Comparison of ENCODE assay signal across 19 mouse cellular contexts in genomic region chr7:101471968-101472480, GRCm38 (mm10). TPM values are rescaled to one million over a fixed set of nuclear protein-coding genes. Genes with fewer than 3 reads are reported as not detected.
DNase-seq lines count a peak whose midpoint lies in the region; ATAC-seq and TF ChIP-seq lines count a peak whose summit lies in the region.
"Had no signal": no experiment of that assay in that cellular context is flagged by ENCODE, and none has a peak within 500 bp of the region (broad histone marks: within the 10 kb centered on the region; RNA-seq: fewer than 3 reads in every experiment).

No protein-coding gene starts in this region.

- no peaks in the 10 kb centered on the region for H3K4me1 ChIP-seq in forebrain, postnatal 0 days (ENCODE audit: insufficient read depth)
- no peaks in the 10 kb centered on the region for H3K4me1 ChIP-seq in forebrain, embryonic 11.5 days (replicated peaks; ENCODE audit: control insufficient read depth, insufficient read depth, low read length)
- H3K4me1 ChIP-seq in heart, postnatal 0 days (ENCODE audit: control insufficient read depth, insufficient read depth) = peaks cover 37% of the 10 kb centered on the region
- no peaks in the 10 kb centered on the region; the same call in none of the 2 replicates for H3K4me1 ChIP-seq in midbrain, embryonic 10.5 days
- no peaks in the 10 kb centered on the region for H3K4me1 ChIP-seq in midbrain, postnatal 0 days (ENCODE audit: insufficient read depth, low read length)
- peaks cover 59% of the 10 kb centered on the region for H3K4me1 ChIP-seq in olfactory bulb, adult 2 months (ENCODE audit: control insufficient read depth, insufficient read depth, low read length)

- no peak overlapping the region for H3K4me3 ChIP-seq in forebrain, postnatal 0 days (ENCODE audit: low read depth, low read length)
- H3K4me3 ChIP-seq in forebrain, embryonic 11.5 days (ENCODE audit: low read depth, low read length) = no peak overlapping the region
- no peak overlapping the region for H3K4me3 ChIP-seq in heart, postnatal 0 days (ENCODE audit: low read depth, low read length)
- H3K4me3 ChIP-seq in midbrain, embryonic 10.5 days = no peak overlapping the region
- H3K4me3 ChIP-seq in midbrain, postnatal 0 days (ENCODE audit: low read depth, low read length) = no peak overlapping the region
- no peak overlapping the region for H3K4me3 ChIP-seq in olfactory bulb, adult 2 months (ENCODE audit: insufficient read depth, low read depth, low read length)
- H3K4me3 ChIP-seq: embryonic facial prominence, embryonic 12.5 days; intestine, embryonic 15.5 days; lung, embryonic 15.5 days had no signal

- no peak for TF ChIP-seq CTCF in forebrain, postnatal 0 days (IDR thresholded peaks at IDR 0.05; ENCODE audit: low read depth)
- no peak for TF ChIP-seq CTCF in heart, postnatal 0 days (IDR thresholded peaks at IDR 0.05; ENCODE audit: low read depth)
- TF ChIP-seq CTCF in midbrain, postnatal 0 days (IDR thresholded peaks at IDR 0.05) = no peak
- TF ChIP-seq CTCF in olfactory bulb, adult 2 months (IDR thresholded peaks at IDR 0.05; ENCODE audit: insufficient read depth, low read depth, low read length) = no peak

- H3K27me3 ChIP-seq in forebrain, postnatal 0 days (ENCODE audit: insufficient read depth, low read length) = no peaks in the 10 kb centered on the region
- no peaks in the 10 kb centered on the region for H3K27me3 ChIP-seq in forebrain, embryonic 11.5 days (ENCODE audit: control insufficient read depth, insufficient read depth, low read length)
- H3K27me3 ChIP-seq in heart, postnatal 0 days (ENCODE audit: control insufficient read depth, insufficient read depth, low read length) = no peaks in the 10 kb centered on the region
- no peaks in the 10 kb centered on the region for H3K27me3 ChIP-seq in midbrain, embryonic 10.5 days (ENCODE audit: low read depth, poor library complexity, severe bottlenecking)
- no peaks in the 10 kb centered on the region for H3K27me3 ChIP-seq in midbrain, postnatal 0 days (ENCODE audit: insufficient read depth, low read length)
- H3K27me3 ChIP-seq: embryonic facial prominence, embryonic 12.5 days; intestine, embryonic 15.5 days; lung, embryonic 15.5 days had no signal

- TF ChIP-seq POLR2A in olfactory bulb, adult 2 months (IDR thresholded peaks at IDR 0.05; ENCODE audit: insufficient read depth, low read depth, low read length) = no peak

- DNase-seq in forebrain, postnatal 0 days = no peak
- no peak for DNase-seq in forebrain, embryonic 11.5 days (ENCODE audit: low spot score)
- no peak for DNase-seq in heart, postnatal 0 days (ENCODE audit: low spot score)
- DNase-seq in heart, adult 9 months (ENCODE audit: low spot score in 2 of 2) = no peak
- DNase-seq in midbrain, embryonic 10.5 days (ENCODE audit: low spot score) = no peak
- no peak for DNase-seq in midbrain, postnatal 0 days (ENCODE audit: low spot score)
- DNase-seq in cerebellum, adult 9-10 months = no peak
- DNase-seq: adrenal gland, postnatal 25 days; cerebellum, postnatal 36 days; gastrocnemius, postnatal 10 days; left cerebral cortex, postnatal 4 days; right cerebral cortex, postnatal 25 days; thymus, postnatal 4 days had no signal

- ATAC-seq in forebrain, postnatal 0 days = peak; percentile 42; the same call in 1 of the 2 replicates
- no peak for ATAC-seq in forebrain, embryonic 11.5 days (replicated peaks; ENCODE audit: low FRiP score)
- no peak for ATAC-seq in heart, postnatal 0 days (ENCODE audit: insufficient read depth, low read depth)
- ATAC-seq in midbrain, postnatal 0 days (ENCODE audit: low FRiP score) = no peak
- ATAC-seq: activated CD4-positive, CD25-positive, alpha-beta regulatory T cell, adult 4 months had no signal

- no peak for TF ChIP-seq EP300 in heart, postnatal 0 days (IDR thresholded peaks at IDR 0.05; ENCODE audit: low read depth)

- no peaks in the 10 kb centered on the region for H3K9me3 ChIP-seq in forebrain, postnatal 0 days (ENCODE audit: low read length)
- H3K9me3 ChIP-seq in forebrain, embryonic 11.5 days (ENCODE audit: control insufficient read depth, low read length) = no peaks in the 10 kb centered on the region
- H3K9me3 ChIP-seq in heart, postnatal 0 days (replicated peaks; ENCODE audit: control insufficient read depth, low read length) = no peaks in the 10 kb centered on the region
- H3K9me3 ChIP-seq in midbrain, embryonic 10.5 days (replicated peaks) = no peaks in the 10 kb centered on the region
- H3K9me3 ChIP-seq in midbrain, postnatal 0 days (ENCODE audit: low read length) = no peaks in the 10 kb centered on the region
- H3K9me3 ChIP-seq: embryonic facial prominence, embryonic 12.5 days; intestine, embryonic 15.5 days; lung, embryonic 15.5 days had no signal

- H3K9ac ChIP-seq in forebrain, postnatal 0 days = no peak overlapping the region
- no peak overlapping the region for H3K9ac ChIP-seq in forebrain, embryonic 11.5 days (ENCODE audit: low read length)
- H3K9ac ChIP-seq in heart, postnatal 0 days (replicated peaks; ENCODE audit: low read depth, low read length) = no peak overlapping the region
- no peak overlapping the region for H3K9ac ChIP-seq in midbrain, postnatal 0 days (replicated peaks; ENCODE audit: low read length, poor library complexity, severe bottlenecking)
- H3K9ac ChIP-seq: embryonic facial prominence, embryonic 12.5 days; intestine, embryonic 15.5 days; lung, embryonic 15.5 days had no signal

- H3K4me2 ChIP-seq in forebrain, postnatal 0 days (ENCODE audit: low read depth) = no peak overlapping the region
- H3K4me2 ChIP-seq in forebrain, embryonic 11.5 days (ENCODE audit: low read depth, low read length, severe bottlenecking) = no peak overlapping the region
- no peak overlapping the region for H3K4me2 ChIP-seq in heart, postnatal 0 days (ENCODE audit: low read depth, low read length)
- no peak overlapping the region for H3K4me2 ChIP-seq in midbrain, postnatal 0 days (ENCODE audit: low read depth, low read length, poor library complexity, severe bottlenecking)
- H3K4me2 ChIP-seq: embryonic facial prominence, embryonic 12.5 days; intestine, embryonic 15.5 days; liver, embryonic 11.5 days; lung, embryonic 15.5 days had no signal

- WGBS in forebrain, postnatal 0 days = 49% methylated on average over 3 of the region's 3 CpGs
- WGBS in forebrain, embryonic 11.5 days = 57% methylated on average over 3 of the region's 3 CpGs
- WGBS in heart, postnatal 0 days = 68% methylated on average over 3 of the region's 3 CpGs
- 71% methylated on average over 3 of the region's 3 CpGs for WGBS in midbrain, embryonic 10.5 days
- 59% methylated on average over 3 of the region's 3 CpGs for WGBS in midbrain, postnatal 0 days
- 34% methylated on average over 3 of the region's 3 CpGs for WGBS in olfactory bulb, adult 2 months

- H3K27ac ChIP-seq in forebrain, postnatal 0 days (ENCODE audit: low read depth, low read length) = no peak overlapping the region
- no peak overlapping the region for H3K27ac ChIP-seq in forebrain, embryonic 11.5 days (ENCODE audit: low read depth, low read length)
- H3K27ac ChIP-seq in heart, postnatal 0 days (ENCODE audit: low read depth) = peak overlapping the region; percentile 68
- 0 out of 2 replicates have a peak overlapping the region, but pooled peaks have one; percentile 2 for H3K27ac ChIP-seq in midbrain, embryonic 10.5 days (replicated peaks)
- no peak overlapping the region for H3K27ac ChIP-seq in midbrain, postnatal 0 days (ENCODE audit: low read depth, low read length)
- H3K27ac ChIP-seq in olfactory bulb, adult 2 months (ENCODE audit: insufficient read depth, low read depth, low read length) = peak overlapping the region; percentile 75
- H3K27ac ChIP-seq: embryonic facial prominence, embryonic 12.5 days; intestine, embryonic 15.5 days; lung, embryonic 15.5 days had no signal

- no peaks in the 10 kb centered on the region for H3K36me3 ChIP-seq in forebrain, postnatal 0 days (ENCODE audit: insufficient read depth)
- H3K36me3 ChIP-seq in forebrain, embryonic 11.5 days (ENCODE audit: control insufficient read depth, insufficient read depth, low read length) = no peaks in the 10 kb centered on the region
- H3K36me3 ChIP-seq in heart, postnatal 0 days (replicated peaks; ENCODE audit: control insufficient read depth, insufficient read depth, low read length) = no peaks in the 10 kb centered on the region
- H3K36me3 ChIP-seq in midbrain, embryonic 10.5 days = no peaks in the 10 kb centered on the region
- H3K36me3 ChIP-seq in midbrain, postnatal 0 days (ENCODE audit: insufficient read depth, low read length) = no peaks in the 10 kb centered on the region
- H3K36me3 ChIP-seq: embryonic facial prominence, embryonic 12.5 days; intestine, embryonic 15.5 days; lung, embryonic 15.5 days had no signal

RNA-seq across cellular contexts. Expression of gene Pde2a, which starts 50.5 kb away (rescaled TPM):
- 94.2 and 104 TPM in 2 replicates for total RNA-seq in forebrain, postnatal 0 days (2014; rRNA removed)
- 66.2 and 72.4 TPM in 2 replicates for polyA plus RNA-seq in forebrain, postnatal 0 days (2015; fragmentation: Nextera tagmentation; extraction: Ambion mirVana)
- polyA plus RNA-seq in forebrain, embryonic 11.5 days (2014; fragmentation: Nextera tagmentation; extraction: Ambion mirVana) = 18.6 and 22.7 TPM in 2 replicates
- total RNA-seq in heart, postnatal 0 days (2014; rRNA removed; ENCODE audit: low replicate concordance) = 4.7 and 35.2 TPM in 2 replicates
- 19.3 and 22.1 TPM in 2 replicates for polyA plus RNA-seq in heart, postnatal 0 days (2015; fragmentation: Nextera tagmentation; extraction: Ambion mirVana)
- polyA plus RNA-seq in midbrain, embryonic 10.5 days (2016; fragmentation: Nextera tagmentation; extraction: Ambion mirVana) = 11.9 and 13.4 TPM in 2 replicates
- 49.6 and 53.9 TPM in 2 replicates for total RNA-seq in midbrain, postnatal 0 days (2014; rRNA removed)
- polyA plus RNA-seq in midbrain, postnatal 0 days (2015; fragmentation: Nextera tagmentation; extraction: Ambion mirVana) = 31.4 and 33.8 TPM in 2 replicates
- not detected in 2 replicates for polyA plus RNA-seq in olfactory bulb, adult 2 months (2012; ENCODE audit: insufficient read depth, insufficient read length, low replicate concordance, missing spikeins)

Comparison
In these comparisons a context has a peak if more than half of its experiments do, and no peak if none do; other contexts are left out.
1. H3K27ac ChIP-seq: peak in heart, postnatal 0 days (single experiment), midbrain, embryonic 10.5 days (single experiment) and olfactory bulb, adult 2 months (single experiment); none in forebrain, postnatal 0 days (single experiment), forebrain, embryonic 11.5 days (single experiment) and midbrain, postnatal 0 days (single experiment).